Mouse (Mus musculus) forebrain, embryonic 14.5 days (tissue): ENCODE results near the gene Tktl1. TPM values are rescaled to one million over a fixed set of nuclear protein-coding genes. Genes with fewer than 3 reads are reported as not detected.
A peak's percentile ranks its signal among the peaks of the same experiment; 100 is the strongest.

Experiments used
- ATAC-seq: fragments of 200-750 bp; cut with Nextera tagmentation; 2 replicates; pipeline ENCODE4 v1.8.0; 2017; ENCODE audit warnings: mild to moderate bottlenecking, moderate library complexity
- DNase-seq: peaks from one replicate; pipeline ENCODE4 v3.0.0-alpha.2; 2015; ENCODE audit warnings: low spot score
- H3K27ac ChIP-seq: fragments of 300-500 bp; sonication (generic); 2 replicates; pipeline ENCODE4 v1.5.1; 2014; ENCODE audit warnings: low read depth, mild to moderate bottlenecking, control low read depth, low read length, moderate library complexity
- H3K27me3 ChIP-seq: fragments of 300-500 bp; sonication (generic); replicated peaks from 2 replicates; pipeline ENCODE4 v1.6.1; 2014; ENCODE audit warnings: low read length, control low read depth, mixed read lengths; ENCODE audit not compliant: control insufficient read depth, insufficient read depth
- H3K36me3 ChIP-seq: fragments of 300-500 bp; sonication (generic); 2 replicates; pipeline ENCODE4 v1.6.1; 2014; ENCODE audit warnings: low read length, control low read depth; ENCODE audit not compliant: control insufficient read depth, insufficient read depth
- H3K4me1 ChIP-seq: fragments of 300-500 bp; sonication (generic); 2 replicates; pipeline ENCODE4 v1.6.1; 2014; ENCODE audit warnings: antibody characterized with exemption, low read length, control low read depth; ENCODE audit not compliant: control insufficient read depth, insufficient read depth
- H3K4me2 ChIP-seq: fragments of 300-500 bp; sonication (generic); 2 replicates; pipeline ENCODE4 v1.6.1; 2014; ENCODE audit warnings: mild to moderate bottlenecking, control low read depth, low read length
- H3K4me3 ChIP-seq: fragments of 300-500 bp; sonication (generic); 2 replicates; pipeline ENCODE4 v1.5.1; 2014; ENCODE audit warnings: low read depth, low read length, control low read depth
- H3K9ac ChIP-seq: fragments of 300-500 bp; sonication (generic); 2 replicates; pipeline ENCODE4 v1.6.1; 2014; ENCODE audit warnings: mild to moderate bottlenecking, low read length, control low read depth, moderate library complexity
- H3K9me3 ChIP-seq: fragments of 300-500 bp; sonication (generic); replicated peaks from 2 replicates; pipeline ENCODE4 v1.6.1; 2016; ENCODE audit warnings: low read length, control low read depth, mixed read lengths; ENCODE audit not compliant: control insufficient read depth
- WGBS: fragments of 180-500 bp; shearing (Covaris S2); extraction: QIAGEN DNeasy Blood & Tissue Kit; methylation state at CpG from one replicate; pipeline ENCODE4 v1.1.7; 2014; 5-methylcytosine and 5-hydroxymethylcytosine counted together
- polyA plus RNA-seq: library from polyadenylated mRNA; unstranded; fragments of >200 nt; fragmentation: Nextera tagmentation; extraction: Ambion mirVana; gene quantifications from 2 replicates; pipeline ENCODE4 v1.2.1, GENCODE M21; 2014

Gene Tktl1
- polyA plus RNA-seq, 1 experiment from 2014 or later = not detected

DNA sequence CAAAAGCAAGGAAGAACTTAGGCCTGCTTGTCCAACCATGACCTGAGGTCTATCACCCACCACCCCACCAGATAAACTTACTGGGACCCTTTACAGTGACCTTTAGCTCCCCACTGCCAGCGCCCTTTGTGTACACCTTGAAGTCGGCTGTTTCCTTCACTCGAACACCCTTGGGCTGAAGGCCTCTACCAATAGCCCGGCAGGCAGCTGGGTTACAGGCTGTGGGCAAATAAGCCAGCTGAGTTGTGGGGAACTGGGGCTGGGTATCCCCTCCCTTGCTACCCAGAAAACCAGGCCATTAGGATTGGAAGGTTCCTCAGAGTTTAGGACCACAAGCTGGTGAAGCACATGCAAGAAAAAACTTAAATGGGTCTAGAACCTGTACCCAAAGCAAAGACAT lies 63.3 kb downstream of the Tktl1 start:
- H3K4me1 ChIP-seq = no peaks in the 10 kb centered on the region
- WGBS = 96% methylated on average over 4 of the region's 4 CpGs
- H3K27ac ChIP-seq = no peak overlapping the region
- H3K36me3 ChIP-seq = peaks cover 73% of the 10 kb centered on the region
- no peaks in the 10 kb centered on the region for H3K9me3 ChIP-seq
- ATAC-seq (no peak), DNase-seq (no peak)
- no peaks in the 10 kb centered on the region for H3K27me3 ChIP-seq
- no peak overlapping the region for H3K4me2 ChIP-seq
- no peak overlapping the region for H3K4me3 ChIP-seq
- H3K9ac ChIP-seq = no peak overlapping the region

DNA sequence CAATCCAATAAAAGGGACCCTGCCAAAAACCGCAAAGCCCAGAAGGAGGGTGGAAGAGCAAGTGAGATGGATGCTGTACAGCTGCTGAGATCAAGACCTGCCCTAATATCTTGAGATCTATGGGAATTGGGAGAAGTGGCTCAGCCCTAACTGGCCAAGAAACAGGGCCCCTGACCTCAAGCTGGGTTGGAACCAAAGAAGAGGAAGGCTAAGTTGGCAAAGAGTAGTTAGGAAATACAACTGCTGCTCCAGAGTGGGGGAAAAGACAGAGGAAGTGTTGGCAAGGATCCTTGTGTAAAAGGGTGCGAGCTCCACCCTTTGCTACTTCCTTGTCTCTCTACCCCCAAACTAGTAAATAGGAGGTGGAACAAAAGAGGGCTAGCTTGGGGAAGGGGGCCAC lies 66.3 kb downstream of the Tktl1 start:
- WGBS = 83% methylated on average over 2 of the region's 2 CpGs

DNA sequence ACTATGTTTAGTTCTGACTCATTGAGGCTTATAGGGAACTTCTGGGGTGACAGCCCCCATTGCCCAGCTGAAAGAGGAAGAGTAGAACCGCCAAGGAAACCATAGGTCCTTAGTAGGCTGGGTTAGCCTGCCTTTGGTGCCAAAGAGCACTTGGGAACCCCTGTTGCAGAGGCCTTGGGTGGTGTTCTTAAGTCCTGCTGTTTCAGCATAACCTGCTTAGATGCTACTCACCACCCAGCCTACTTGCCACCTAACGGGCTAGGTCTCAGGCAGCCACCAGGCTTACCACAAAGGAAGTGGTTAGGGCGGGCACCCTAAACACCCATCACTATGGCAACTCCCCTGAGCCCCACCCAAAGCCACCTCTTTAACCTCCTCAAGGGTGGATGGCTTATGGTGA lies 66.7 kb downstream of the Tktl1 start:
- no peak for DNase-seq
- no peak overlapping the region for H3K27ac ChIP-seq
- WGBS = 57% methylated on average over 3 of the region's 3 CpGs

More for the DNA sequence above, 66.3 kb downstream of the Tktl1 start:
- Histone ChIP-seq H3K9me3 (no peaks in the 10 kb centered on the region), H3K9ac (no peak overlapping the region), H3K4me1 (no peaks in the 10 kb centered on the region), H3K4me3 (peak overlapping the region; percentile 51), H3K27ac (no peak overlapping the region), H3K36me3 (peaks cover 47% of the 10 kb centered on the region), H3K27me3 (no peaks in the 10 kb centered on the region), H3K4me2 (peak overlapping the region; percentile 68)
- ATAC-seq (no peak), DNase-seq (no peak)

DNA sequence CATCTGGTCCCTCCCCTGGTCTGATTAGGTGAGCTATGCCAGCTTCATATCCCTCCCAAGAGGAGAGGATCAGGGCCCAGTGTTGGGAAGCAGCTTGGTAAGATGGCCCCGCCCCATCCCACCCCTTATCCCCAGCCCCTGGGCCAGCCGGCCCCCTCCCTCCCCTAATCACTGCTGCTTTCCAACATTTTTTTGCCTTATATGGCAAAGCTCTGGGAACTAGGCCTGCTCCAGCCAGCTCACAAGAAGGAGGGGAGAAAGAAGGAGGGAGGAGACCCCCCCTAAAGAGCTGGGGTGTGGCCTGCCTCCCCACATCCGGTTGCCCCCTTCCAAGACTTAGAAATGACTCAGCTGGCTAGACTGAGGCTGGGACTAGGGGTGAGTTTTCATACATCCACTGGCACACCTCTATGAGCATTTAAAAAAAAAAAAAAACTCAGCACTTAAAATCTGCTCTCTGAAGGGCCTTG lies 67.6 kb downstream of the Tktl1 start:
- Histone ChIP-seq H3K4me3 (peak overlapping the region; percentile 51), H3K27ac (peak overlapping the region; percentile 87; the same call in 1 of the 2 replicates), H3K4me1 (no peaks in the 10 kb centered on the region), H3K9me3 (no peaks in the 10 kb centered on the region), H3K4me2 (peak overlapping the region; percentile 68), H3K27me3 (no peaks in the 10 kb centered on the region), H3K36me3 (peaks cover 35% of the 10 kb centered on the region), H3K9ac (peak overlapping the region; percentile 76)
- DNase-seq (peak; percentile 83), ATAC-seq (peak; percentile 40)
- 41% methylated on average over 3 of the region's 3 CpGs for WGBS

More for the DNA sequence above, 66.7 kb downstream of the Tktl1 start:
- no peaks in the 10 kb centered on the region for H3K9me3 ChIP-seq
- no peak for ATAC-seq
- H3K9ac ChIP-seq = peak overlapping the region; percentile 76; the same call in 1 of the 2 replicates
- H3K4me3 ChIP-seq = peak overlapping the region; percentile 51
- no peaks in the 10 kb centered on the region for H3K4me1 ChIP-seq
- peak overlapping the region; percentile 68 for H3K4me2 ChIP-seq
- peaks cover 43% of the 10 kb centered on the region for H3K36me3 ChIP-seq
- no peaks in the 10 kb centered on the region for H3K27me3 ChIP-seq

DNA sequence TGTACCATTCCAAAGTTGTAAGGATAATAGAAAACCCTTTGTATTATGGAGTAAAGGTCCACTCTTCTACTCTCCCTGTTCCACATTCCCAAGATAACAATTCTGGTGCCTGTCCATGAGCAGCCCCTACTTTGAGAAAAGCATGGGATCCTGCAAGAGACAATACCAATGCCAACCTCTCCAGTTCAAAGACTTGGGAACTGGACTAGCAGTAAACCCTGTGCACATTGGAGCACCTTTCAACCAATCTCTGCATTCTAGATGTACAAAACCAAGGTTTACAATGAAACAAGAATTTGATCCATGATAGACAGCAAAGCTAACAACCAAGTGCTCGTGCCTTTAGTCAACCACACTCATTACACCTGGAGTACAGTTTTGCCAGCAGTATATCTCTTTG lies 68.0 kb downstream of the Tktl1 start:
- Histone ChIP-seq H3K36me3 (peaks cover 30% of the 10 kb centered on the region), H3K9ac (peak overlapping the region; percentile 76), H3K9me3 (no peaks in the 10 kb centered on the region), H3K27ac (peak overlapping the region; percentile 87), H3K4me2 (peak overlapping the region; percentile 68), H3K4me1 (no peaks in the 10 kb centered on the region), H3K27me3 (no peaks in the 10 kb centered on the region), H3K4me3 (peak overlapping the region; percentile 51)
- DNase-seq (no peak), ATAC-seq (no peak)
- 46% methylated on average over 1 of the region's 1 CpGs for WGBS

DNA sequence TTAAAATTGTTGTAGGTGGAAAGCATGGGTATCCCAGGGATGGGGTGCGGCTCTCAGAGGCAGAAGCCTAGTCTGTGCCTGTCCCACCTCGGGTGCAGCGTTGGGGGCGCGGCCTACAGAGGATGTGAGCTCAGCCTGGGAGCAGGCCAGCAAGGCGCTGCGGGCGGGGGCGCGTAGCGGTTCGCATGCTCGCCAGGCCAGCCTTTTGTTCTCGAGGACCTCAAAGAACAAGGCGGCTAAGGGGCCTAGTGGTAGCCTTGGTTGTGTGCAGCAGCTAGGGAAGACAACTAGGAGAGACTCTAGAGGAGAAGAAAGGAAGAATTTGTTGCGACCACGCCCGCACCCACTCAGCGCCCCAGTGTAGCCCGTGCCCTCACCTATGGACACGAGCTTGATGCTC lies 68.6 kb downstream of the Tktl1 start:
- H3K4me2 ChIP-seq = peak overlapping the region; percentile 68
- peak overlapping the region; percentile 51 for H3K4me3 ChIP-seq
- H3K27ac ChIP-seq = peak overlapping the region; percentile 87
- no peaks in the 10 kb centered on the region for H3K27me3 ChIP-seq
- peak overlapping the region; percentile 76 for H3K9ac ChIP-seq
- peak; percentile 82 for DNase-seq
- peak; percentile 54 for ATAC-seq
- no peaks in the 10 kb centered on the region for H3K9me3 ChIP-seq
- 37% methylated on average over 21 of the region's 21 CpGs for WGBS
- no peaks in the 10 kb centered on the region for H3K4me1 ChIP-seq
- H3K36me3 ChIP-seq = peaks cover 24% of the 10 kb centered on the region

DNA sequence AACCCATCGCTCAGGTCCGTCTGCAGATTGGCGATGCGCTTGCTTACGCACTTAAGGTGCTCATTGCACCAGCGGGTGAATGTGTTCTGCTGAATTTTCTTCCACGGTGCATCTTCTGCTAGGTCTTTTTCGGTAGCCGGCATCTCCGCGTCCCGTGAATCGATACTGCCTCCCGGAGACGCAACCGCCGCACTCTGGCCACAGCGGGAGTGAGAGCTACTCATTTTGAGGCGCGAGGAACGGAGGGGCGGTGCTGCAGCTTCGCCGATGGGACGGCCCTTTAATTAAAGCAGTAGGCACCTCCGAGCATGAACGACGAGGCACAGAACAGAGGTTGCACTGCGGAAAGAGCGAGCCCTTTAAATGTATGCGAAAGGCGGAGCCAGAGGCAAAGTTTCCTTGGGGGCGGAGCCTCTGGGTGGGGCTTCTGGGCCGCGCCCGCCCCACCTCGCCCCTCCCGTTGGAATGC lies 69.2 kb downstream of the Tktl1 start:
- peak overlapping the region; percentile 87 for H3K27ac ChIP-seq
- 26% methylated on average over 38 of the region's 38 CpGs for WGBS
- no peaks in the 10 kb centered on the region for H3K9me3 ChIP-seq
- no peaks in the 10 kb centered on the region for H3K4me1 ChIP-seq
- no peaks in the 10 kb centered on the region for H3K27me3 ChIP-seq
- H3K9ac ChIP-seq = peak overlapping the region; percentile 76
- peak overlapping the region; percentile 51 for H3K4me3 ChIP-seq
- H3K36me3 ChIP-seq = peaks cover 19% of the 10 kb centered on the region
- H3K4me2 ChIP-seq = peak overlapping the region; percentile 68
- ATAC-seq = peak; percentile 92
- DNase-seq = peak; percentile 97

DNA sequence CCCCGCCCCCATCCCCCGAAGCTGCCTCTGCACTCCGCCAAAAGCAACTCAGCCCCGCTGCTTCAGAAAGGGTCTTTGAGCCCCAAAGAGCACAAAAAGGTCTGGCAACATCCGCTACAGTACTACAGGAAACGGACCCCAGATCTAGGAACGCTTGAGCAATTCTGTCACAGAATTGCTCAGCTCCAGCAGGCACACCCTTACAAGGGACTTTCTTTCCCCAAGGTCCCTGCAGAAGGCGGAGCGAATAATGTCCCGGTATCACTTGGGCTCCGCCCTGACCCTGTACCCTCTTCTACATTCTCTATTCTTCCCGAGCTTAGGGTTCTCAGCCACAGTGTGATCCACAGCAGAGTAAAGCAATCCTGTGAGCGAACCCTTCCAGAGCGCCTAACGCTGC lies 69.6 kb downstream of the Tktl1 start:
- no peak for ATAC-seq
- peak overlapping the region; percentile 48; the same call in 1 of the 2 replicates for H3K9ac ChIP-seq

DNA sequence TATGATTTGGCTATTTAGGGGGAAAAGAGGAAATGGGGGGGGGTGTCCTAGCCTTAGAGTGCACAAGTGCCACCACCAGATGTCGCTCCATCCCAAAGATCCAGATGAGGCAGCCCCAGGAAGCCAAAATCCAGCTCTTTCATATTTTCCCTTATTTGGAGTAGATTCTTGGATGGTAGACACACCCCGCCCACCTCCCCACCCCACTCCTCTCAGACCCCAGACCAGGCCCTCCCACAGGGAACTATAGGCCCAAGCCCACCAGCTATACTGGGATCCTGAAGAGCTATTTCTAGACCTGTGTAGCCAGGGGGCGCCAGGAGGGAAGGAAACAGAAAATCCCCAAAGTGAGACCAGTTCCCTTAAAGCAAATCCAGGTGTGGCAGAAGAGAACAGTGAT lies 71.6 kb downstream of the Tktl1 start:
- Histone ChIP-seq H3K27ac (no peak overlapping the region), H3K27me3 (no peaks in the 10 kb centered on the region), H3K9ac (no peak overlapping the region), H3K36me3 (no peaks in the 10 kb centered on the region), H3K4me1 (no peaks in the 10 kb centered on the region), H3K4me3 (no peak overlapping the region), H3K4me2 (peak overlapping the region; percentile 57; the same call in 1 of the 2 replicates), H3K9me3 (no peaks in the 10 kb centered on the region)
- ATAC-seq (no peak), DNase-seq (peak; percentile 76)
- WGBS = 13% methylated on average over 3 of the region's 3 CpGs

More for the DNA sequence above, 69.6 kb downstream of the Tktl1 start:
- H3K9me3 ChIP-seq = no peaks in the 10 kb centered on the region
- no peaks in the 10 kb centered on the region for H3K27me3 ChIP-seq
- peaks cover 14% of the 10 kb centered on the region for H3K36me3 ChIP-seq
- no peak for DNase-seq
- H3K4me3 ChIP-seq = peak overlapping the region; percentile 51
- H3K27ac ChIP-seq = 0 out of 2 replicates have a peak overlapping the region, but pooled peaks have one; percentile 35
- H3K4me1 ChIP-seq = no peaks in the 10 kb centered on the region
- 28% methylated on average over 15 of the region's 15 CpGs for WGBS
- peak overlapping the region; percentile 49 for H3K4me2 ChIP-seq
